Mouse (Mus musculus) kidney, adult 2 months (tissue): ENCODE data around the gene Ficd. TPM values are rescaled to one million over a fixed set of nuclear protein-coding genes. Genes with fewer than 3 reads are reported as not detected.
A peak's percentile ranks its signal among the peaks of the same experiment; 100 is the strongest.

Experiments
- DNase-seq: peaks from one replicate; pipeline ENCODE4 v3.0.0; 2021
- H3K27ac ChIP-seq: fragments of 200-500 bp; 2 replicates; pipeline ENCODE4 v1.5.1; 2012; ENCODE audit warnings: low read depth, low read length, control low read depth, inconsistent platforms; ENCODE audit not compliant: insufficient read depth
- H3K27me3 ChIP-seq: fragments of 200-500 bp; replicated peaks from 2 replicates; pipeline ENCODE4 v1.6.1; 2012; ENCODE audit warnings: mild to moderate bottlenecking, moderate library complexity, low read length, inconsistent platforms; ENCODE audit not compliant: control insufficient read depth, insufficient read depth
- H3K36me3 ChIP-seq: fragments of 200-500 bp; 2 replicates; pipeline ENCODE4 v1.6.1; 2012; ENCODE audit warnings: mild to moderate bottlenecking, moderate library complexity, low read length, inconsistent platforms; ENCODE audit not compliant: control insufficient read depth, insufficient read depth
- H3K4me1 ChIP-seq: fragments of 200-500 bp; 2 replicates; pipeline ENCODE4 v1.6.1; 2011; ENCODE audit warnings: low read length; ENCODE audit not compliant: control insufficient read depth, insufficient read depth
- H3K4me3 ChIP-seq: fragments of 200-500 bp; 2 replicates; pipeline ENCODE4 v1.5.1; 2011; ENCODE audit warnings: mild to moderate bottlenecking, low read depth, low read length, control low read depth; ENCODE audit not compliant: insufficient read depth
- CTCF ChIP-seq: fragments of 200-500 bp; conservative IDR thresholded peaks from 2 replicates; pipeline ENCODE4 v1.5.1; 2011; ENCODE audit warnings: low read depth, mild to moderate bottlenecking, control low read depth, low read length, moderate library complexity, mixed read lengths; ENCODE audit not compliant: insufficient read depth, insufficient read length
- POLR2A ChIP-seq: fragments of 200-500 bp; IDR thresholded peaks from one replicate; pipeline ENCODE4 v1.6.1; 2011; ENCODE audit warnings: low read depth, low read length, control low read depth
- WGBS: fragments of 180-500 bp; shearing (Covaris S2); methylation state at CpG from one replicate; pipeline ENCODE4 v1.1.7; 2018; 5-methylcytosine and 5-hydroxymethylcytosine counted together
- polyA plus RNA-seq: library from polyadenylated mRNA; depleted of rRNA; stranded (reverse); fragments of >200 nt; gene quantifications from 2 replicates; pipeline ENCODE4 v1.2.3, GENCODE M21; 2012

The Ficd gene
- polyA plus RNA-seq, 1 experiment = 6.7 TPM

GRCm38 (mm10) chr5:113747629-113748028 lies 12.0 kb downstream of the Ficd start:
- Histone ChIP-seq H3K36me3 (peaks cover 5% of the 10 kb centered on the region; the same call in 1 of the 2 replicates), H3K4me3 (no peak overlapping the region), H3K4me1 (no peaks in the 10 kb centered on the region), H3K27me3 (no peaks in the 10 kb centered on the region), H3K27ac (no peak overlapping the region)
- 97% methylated on average over 5 of the region's 5 CpGs for WGBS
- no peak for TF ChIP-seq POLR2A
- 0 out of 2 replicates have a peak, but pooled peaks have one; percentile 11 for TF ChIP-seq CTCF
- DNase-seq = no peak

GRCm38 (mm10) chr5:113748556-113749331 lies 13.1 kb downstream of the Ficd start:
- H3K36me3 ChIP-seq = peaks cover under 1% of the 10 kb centered on the region; the same call in 1 of the 2 replicates
- 94% methylated on average over 13 of the region's 13 CpGs for WGBS
- H3K4me3 ChIP-seq = no peak overlapping the region
- no peak for DNase-seq
- H3K4me1 ChIP-seq = no peaks in the 10 kb centered on the region
- H3K27me3 ChIP-seq = no peaks in the 10 kb centered on the region
- no peak overlapping the region for H3K27ac ChIP-seq
- TF ChIP-seq CTCF (no peak), POLR2A (no peak)

GRCm38 (mm10) chr5:113751521-113752157 lies 16.0 kb downstream of the Ficd start:
- Histone ChIP-seq H3K4me1 (no peaks in the 10 kb centered on the region), H3K36me3 (no peaks in the 10 kb centered on the region), H3K27me3 (no peaks in the 10 kb centered on the region), H3K4me3 (no peak overlapping the region), H3K27ac (no peak overlapping the region)
- no peak for DNase-seq
- TF ChIP-seq POLR2A = no peak
- no peak for TF ChIP-seq CTCF
- WGBS = 52% methylated on average over 9 of the region's 9 CpGs

DNA sequence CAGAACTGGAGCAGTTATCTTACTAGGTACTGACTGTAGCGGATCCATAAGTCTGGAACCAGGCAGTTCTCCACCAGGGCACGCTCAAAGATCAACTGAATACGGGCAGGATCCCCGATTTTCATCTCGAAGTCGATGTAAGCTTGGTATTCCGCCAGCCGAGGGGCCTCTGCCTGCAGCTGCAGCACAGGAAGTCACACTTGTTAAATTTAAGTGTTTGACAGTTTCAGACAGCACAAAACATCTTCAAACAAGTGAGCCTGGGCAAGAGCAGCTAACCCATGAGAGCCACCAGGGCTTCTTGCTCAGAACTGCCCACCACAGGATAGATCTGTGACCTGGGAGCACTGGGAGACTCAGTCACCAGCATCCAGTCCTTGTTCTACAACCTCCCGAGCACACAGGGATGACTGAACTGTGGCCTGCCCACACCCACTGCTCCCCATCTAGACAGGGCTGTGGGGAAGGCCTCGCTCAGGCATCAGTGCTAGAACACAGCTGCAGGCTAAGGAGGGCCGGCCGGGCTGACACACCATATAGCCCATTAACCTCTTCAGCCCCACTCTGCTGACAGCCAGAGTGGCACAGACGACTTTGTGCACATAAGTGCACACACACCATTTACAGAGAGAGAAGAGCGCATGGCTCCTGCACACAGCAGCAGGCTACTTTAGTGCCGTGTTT lies 19.9 kb downstream of the Ficd start:
- Histone ChIP-seq H3K27ac (no peak overlapping the region), H3K4me3 (no peak overlapping the region), H3K36me3 (peaks cover 2% of the 10 kb centered on the region; the same call in 1 of the 2 replicates), H3K27me3 (no peaks in the 10 kb centered on the region), H3K4me1 (no peaks in the 10 kb centered on the region)
- TF ChIP-seq CTCF = no peak
- no peak for TF ChIP-seq POLR2A
- no peak for DNase-seq
- 86% methylated on average over 15 of the region's 15 CpGs for WGBS

GRCm38 (mm10) chr5:113761585-113761984 lies 26.0 kb downstream of the Ficd start:
- no peak overlapping the region for H3K4me3 ChIP-seq
- no peaks in the 10 kb centered on the region for H3K4me1 ChIP-seq
- WGBS = 91% methylated on average over 2 of the region's 2 CpGs
- H3K27ac ChIP-seq = no peak overlapping the region
- DNase-seq = no peak
- peaks cover 2% of the 10 kb centered on the region for H3K36me3 ChIP-seq
- H3K27me3 ChIP-seq = no peaks in the 10 kb centered on the region
- TF ChIP-seq CTCF (no peak), POLR2A (no peak)

DNA sequence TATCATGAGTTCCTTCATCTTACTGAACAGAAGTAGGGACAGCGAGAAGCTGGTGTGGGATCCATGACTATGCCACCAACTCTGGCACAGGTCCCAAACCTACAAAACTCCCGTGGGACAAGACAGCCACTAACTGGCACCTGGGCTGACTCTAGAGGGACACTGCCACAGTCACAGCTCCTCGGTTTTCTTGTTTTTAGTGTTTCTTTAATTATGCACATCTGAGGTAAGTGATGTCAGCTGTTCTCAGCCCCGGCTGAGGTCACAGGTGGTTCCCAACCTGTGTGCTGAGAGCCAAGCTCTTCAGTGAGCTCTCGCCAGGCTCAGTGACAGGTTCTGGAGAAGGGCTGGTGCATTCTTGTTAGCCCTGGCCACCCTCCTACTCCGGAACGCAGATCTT lies 28.8 kb downstream of the Ficd start:
- Histone ChIP-seq H3K27me3 (no peaks in the 10 kb centered on the region), H3K36me3 (peaks cover 2% of the 10 kb centered on the region), H3K4me1 (no peaks in the 10 kb centered on the region), H3K27ac (no peak overlapping the region), H3K4me3 (no peak overlapping the region)
- 85% methylated on average over 7 of the region's 7 CpGs for WGBS
- no peak for DNase-seq
- no peak for TF ChIP-seq POLR2A
- no peak for TF ChIP-seq CTCF
